Mouse (Mus musculus): ENCODE measurements at regions not wholly inside any gene's neighbourhood (a gene's known extent, or its start where the extent isn't known, plus 50 kb on each side); places are given as distances from the start of the nearest gene placed in this dataset.

DNA sequence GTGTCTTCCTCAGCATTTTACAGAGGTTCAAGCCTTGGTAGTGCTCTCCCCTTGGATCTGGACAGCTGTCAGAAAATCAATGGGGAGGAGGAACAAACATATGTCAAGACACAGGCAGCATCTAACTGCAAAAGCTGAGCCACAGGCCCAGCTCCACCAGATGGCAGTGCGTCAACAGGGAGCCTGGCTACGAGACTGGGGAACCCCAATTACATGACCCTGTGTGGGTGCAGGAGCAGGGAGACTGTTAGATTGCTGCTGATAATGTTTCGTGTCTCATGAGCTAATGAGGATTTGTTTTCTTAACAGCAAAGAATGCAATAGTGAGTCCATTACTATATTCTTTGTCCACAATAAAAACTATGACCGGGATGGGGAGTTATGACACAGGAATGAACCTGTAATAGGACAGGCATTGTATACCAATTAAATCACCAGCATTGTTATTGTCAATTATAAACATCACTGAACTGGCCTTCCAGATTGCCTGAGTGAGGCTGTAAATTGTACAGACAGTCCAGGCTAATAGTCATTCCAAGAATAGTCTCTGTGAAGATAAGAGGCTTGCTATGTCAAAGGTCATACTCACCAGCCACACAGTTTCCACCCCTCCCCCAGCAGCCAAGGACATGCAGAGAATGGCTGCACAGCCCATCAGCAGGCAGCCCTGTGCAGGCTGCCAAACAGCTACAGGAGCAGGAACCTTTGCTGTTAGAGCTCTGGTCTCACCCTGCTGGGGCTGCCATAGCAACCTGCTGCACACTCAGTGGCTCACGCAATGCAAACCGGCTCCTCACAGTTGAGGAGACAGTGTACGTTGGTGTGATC lies 58.8 kb upstream of the Barx2 start:
- H3K27me3 ChIP-seq (ENCODE audit: insufficient read depth, low read length): no peaks in the 10 kb centered on the region
- H3K9me3 ChIP-seq (ENCODE audit: low read length): no peaks in the 10 kb centered on the region; the same call in 1 of the 2 replicates
- H3K4me1 ChIP-seq (ENCODE audit: insufficient read depth, low read length): peaks cover 15% of the 10 kb centered on the region
- no peaks in the 10 kb centered on the region for H3K36me3 ChIP-seq (ENCODE audit: insufficient read depth, low read length)
- no peak overlapping the region for H3K4me3 ChIP-seq (ENCODE audit: low read length)
- ATAC-seq (ENCODE audit: low FRiP score, low TSS enrichment): peak; percentile 90
- peak overlapping the region; percentile 19; the same call in 1 of the 2 replicates for H3K4me2 ChIP-seq (replicated peaks; ENCODE audit: low read depth, low read length)
- H3K27ac ChIP-seq (ENCODE audit: low read length): no peak overlapping the region
- 16% methylated on average over 7 of the region's 7 CpGs for WGBS
- no peak overlapping the region for H3K9ac ChIP-seq (replicated peaks; ENCODE audit: low read length)

GRCm38 (mm10) chr9:31972629-31972993 lies 59.3 kb upstream of the Barx2 start:
- Histone ChIP-seq H3K27ac (ENCODE audit: low read length) (no peak overlapping the region), H3K36me3 (ENCODE audit: insufficient read depth, low read length) (no peaks in the 10 kb centered on the region), H3K27me3 (ENCODE audit: insufficient read depth, low read length) (no peaks in the 10 kb centered on the region), H3K4me1 (ENCODE audit: insufficient read depth, low read length) (peaks cover 15% of the 10 kb centered on the region), H3K4me2 (replicated peaks; ENCODE audit: low read depth, low read length) (peak overlapping the region; percentile 19; the same call in 1 of the 2 replicates), H3K9ac (replicated peaks; ENCODE audit: low read length) (no peak overlapping the region), H3K9me3 (ENCODE audit: low read length) (no peaks in the 10 kb centered on the region; the same call in 1 of the 2 replicates), H3K4me3 (ENCODE audit: low read length) (no peak overlapping the region)
- 61% methylated on average over 6 of the region's 6 CpGs for WGBS
- no peak for ATAC-seq (ENCODE audit: low FRiP score, low TSS enrichment)

- peaks cover 6% of the 10 kb centered on the region; the same call in 1 of the 2 replicates for H3K9me3 ChIP-seq (ENCODE audit: low read length)
- H3K4me3 ChIP-seq (ENCODE audit: low read length): no peak overlapping the region
- H3K4me1 ChIP-seq (ENCODE audit: insufficient read depth, low read length): peaks cover 15% of the 10 kb centered on the region
- WGBS: 44% methylated on average over 2 of the region's 2 CpGs
- H3K27me3 ChIP-seq (ENCODE audit: insufficient read depth, low read length): no peaks in the 10 kb centered on the region
- no peak overlapping the region for H3K9ac ChIP-seq (replicated peaks; ENCODE audit: low read length)
- no peak overlapping the region for H3K4me2 ChIP-seq (replicated peaks; ENCODE audit: low read depth, low read length)
- H3K27ac ChIP-seq (ENCODE audit: low read length): no peak overlapping the region
- no peak for ATAC-seq (ENCODE audit: low FRiP score, low TSS enrichment)
- H3K36me3 ChIP-seq (ENCODE audit: insufficient read depth, low read length): no peaks in the 10 kb centered on the region
Measured at GRCm38 (mm10) chr9:31976191-31976590, 62.9 kb upstream of the Barx2 start.

DNA sequence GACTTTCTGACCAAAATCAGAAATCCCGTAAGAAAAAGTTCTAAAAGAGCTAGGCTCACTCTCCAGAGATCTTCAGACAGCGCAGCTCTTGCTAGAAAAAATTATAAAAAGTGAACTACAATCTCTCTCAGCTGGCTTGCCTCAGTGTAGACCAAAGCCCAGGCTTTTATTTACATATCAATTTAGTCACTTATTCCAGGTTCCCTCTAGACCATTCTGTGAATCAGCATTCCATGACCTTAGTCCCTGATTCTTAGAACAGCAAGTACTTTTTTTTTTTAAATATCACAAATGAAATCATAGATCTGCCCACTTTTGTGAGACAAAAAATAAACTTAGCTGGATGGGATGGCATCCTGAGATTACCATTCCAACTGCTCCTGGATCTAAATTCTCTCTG lies 64.8 kb upstream of the Barx2 start:
- no peak overlapping the region for H3K9ac ChIP-seq (replicated peaks; ENCODE audit: low read length)
- H3K4me3 ChIP-seq (ENCODE audit: low read length): no peak overlapping the region
- H3K27ac ChIP-seq (ENCODE audit: low read length): no peak overlapping the region
- 92% methylated on average over 2 of the region's 2 CpGs for WGBS
- H3K4me1 ChIP-seq (ENCODE audit: insufficient read depth, low read length): no peaks in the 10 kb centered on the region
- H3K36me3 ChIP-seq (ENCODE audit: insufficient read depth, low read length): no peaks in the 10 kb centered on the region
- no peak overlapping the region for H3K4me2 ChIP-seq (replicated peaks; ENCODE audit: low read depth, low read length)
- peaks cover 6% of the 10 kb centered on the region; the same call in 1 of the 2 replicates for H3K9me3 ChIP-seq (ENCODE audit: low read length)
- H3K27me3 ChIP-seq (ENCODE audit: insufficient read depth, low read length): no peaks in the 10 kb centered on the region
- no peak for ATAC-seq (ENCODE audit: low FRiP score, low TSS enrichment)

DNA sequence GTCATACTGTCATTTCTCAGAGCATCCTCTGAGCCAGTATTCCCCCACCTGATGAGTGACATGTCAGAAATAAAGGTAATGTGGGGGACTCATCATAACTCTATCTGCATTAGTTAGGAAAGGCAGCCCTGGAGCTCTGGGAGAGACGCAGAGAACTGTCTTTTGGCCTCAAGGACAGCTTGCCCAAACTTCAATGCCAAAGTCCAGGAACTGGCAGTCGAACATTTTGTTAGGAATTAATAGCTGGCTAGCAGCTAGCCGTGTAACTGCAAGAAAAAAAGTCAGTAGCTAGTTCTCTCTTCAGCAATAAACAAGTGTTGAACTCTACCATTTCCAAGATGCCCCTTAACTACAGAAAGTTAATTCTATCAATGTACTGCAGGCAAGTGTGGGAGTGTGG lies 65.9 kb upstream of the Barx2 start:
- H3K9ac ChIP-seq (replicated peaks; ENCODE audit: low read length): no peak overlapping the region
- no peaks in the 10 kb centered on the region for H3K36me3 ChIP-seq (ENCODE audit: insufficient read depth, low read length)
- no peak for ATAC-seq (ENCODE audit: low FRiP score, low TSS enrichment)
- H3K9me3 ChIP-seq (ENCODE audit: low read length): peaks cover 6% of the 10 kb centered on the region; the same call in 1 of the 2 replicates
- no peak overlapping the region; the same call in 1 of the 2 replicates for H3K27ac ChIP-seq (ENCODE audit: low read length)
- no peaks in the 10 kb centered on the region for H3K27me3 ChIP-seq (ENCODE audit: insufficient read depth, low read length)
- H3K4me1 ChIP-seq (ENCODE audit: insufficient read depth, low read length): no peaks in the 10 kb centered on the region
- 80% methylated on average over 3 of the region's 3 CpGs for WGBS
- H3K4me2 ChIP-seq (replicated peaks; ENCODE audit: low read depth, low read length): no peak overlapping the region
- no peak overlapping the region for H3K4me3 ChIP-seq (ENCODE audit: low read length)

- 88% methylated on average over 5 of the region's 5 CpGs for WGBS
Measured at GRCm38 (mm10) chr9:31980459-31980858, 67.2 kb upstream of the Barx2 start.

DNA sequence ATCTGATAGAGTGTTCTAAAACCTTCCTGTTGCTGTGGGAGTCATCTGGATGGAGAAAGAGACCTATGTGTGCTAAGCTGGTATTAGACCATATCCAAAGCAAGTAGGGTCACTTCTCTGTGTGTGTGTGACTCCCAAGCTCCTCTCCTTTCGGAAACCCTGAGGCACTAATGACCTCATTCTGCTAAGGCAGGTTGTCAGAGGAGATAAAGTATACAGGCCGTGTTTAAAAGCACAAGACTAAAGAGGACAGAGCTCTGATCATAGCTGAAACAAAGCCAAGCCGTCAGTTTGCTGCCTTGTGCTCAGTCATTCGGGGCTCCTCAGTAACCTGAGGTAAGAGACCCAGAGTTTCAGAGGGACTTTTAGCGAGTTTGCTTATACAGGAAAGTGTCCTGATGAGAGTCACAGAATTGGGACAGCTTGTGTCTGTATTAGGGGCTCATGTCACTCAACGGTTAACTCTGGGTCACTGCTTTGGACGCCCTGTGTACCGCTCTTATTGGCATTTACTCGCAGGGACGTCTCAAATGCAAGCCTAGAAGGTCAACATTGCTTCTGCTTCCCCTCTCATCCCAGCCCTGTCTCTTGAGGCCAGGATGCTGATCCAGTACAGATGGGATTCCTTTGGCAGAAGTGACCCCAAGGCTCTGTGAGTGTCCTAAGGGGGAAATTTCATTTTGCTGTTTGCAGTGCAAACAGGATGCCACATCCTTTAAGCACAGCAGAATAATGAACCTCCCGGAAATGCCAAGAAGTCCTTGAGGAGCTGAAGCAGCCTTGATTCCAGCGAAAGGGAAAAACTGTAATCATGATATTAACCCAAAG lies 70.7 kb upstream of the Barx2 start:
- Histone ChIP-seq H3K27ac (ENCODE audit: low read length) (peak overlapping the region; percentile 31; the same call in 1 of the 2 replicates), H3K36me3 (ENCODE audit: insufficient read depth, low read length) (no peaks in the 10 kb centered on the region), H3K27me3 (ENCODE audit: insufficient read depth, low read length) (no peaks in the 10 kb centered on the region), H3K4me2 (replicated peaks; ENCODE audit: low read depth, low read length) (no peak overlapping the region), H3K9ac (replicated peaks; ENCODE audit: low read length) (no peak overlapping the region), H3K9me3 (ENCODE audit: low read length) (no peaks in the 10 kb centered on the region), H3K4me1 (ENCODE audit: insufficient read depth, low read length) (peaks cover 4% of the 10 kb centered on the region; the same call in 1 of the 2 replicates), H3K4me3 (ENCODE audit: low read length) (no peak overlapping the region)
- no peak for ATAC-seq (ENCODE audit: low FRiP score, low TSS enrichment)
- 52% methylated on average over 12 of the region's 12 CpGs for WGBS

More at GRCm38 (mm10) chr9:31980459-31980858, 67.2 kb upstream of the Barx2 start:
- Histone ChIP-seq H3K4me2 (replicated peaks; ENCODE audit: low read depth, low read length) (no peak overlapping the region), H3K9me3 (ENCODE audit: low read length) (peaks cover 6% of the 10 kb centered on the region; the same call in 1 of the 2 replicates), H3K9ac (replicated peaks; ENCODE audit: low read length) (no peak overlapping the region), H3K36me3 (ENCODE audit: insufficient read depth, low read length) (no peaks in the 10 kb centered on the region), H3K4me1 (ENCODE audit: insufficient read depth, low read length) (no peaks in the 10 kb centered on the region), H3K27ac (ENCODE audit: low read length) (no peak overlapping the region), H3K4me3 (ENCODE audit: low read length) (no peak overlapping the region), H3K27me3 (ENCODE audit: insufficient read depth, low read length) (no peaks in the 10 kb centered on the region)
- no peak for ATAC-seq (ENCODE audit: low FRiP score, low TSS enrichment)

GRCm38 (mm10) chr9:31988826-31989225 lies 75.6 kb upstream of the Barx2 start:
- ATAC-seq (ENCODE audit: low FRiP score, low TSS enrichment): no peak
- Histone ChIP-seq H3K4me2 (replicated peaks; ENCODE audit: low read depth, low read length) (no peak overlapping the region), H3K36me3 (ENCODE audit: insufficient read depth, low read length) (no peaks in the 10 kb centered on the region), H3K27me3 (ENCODE audit: insufficient read depth, low read length) (no peaks in the 10 kb centered on the region), H3K4me1 (ENCODE audit: insufficient read depth, low read length) (peaks cover 9% of the 10 kb centered on the region; the same call in 1 of the 2 replicates), H3K27ac (ENCODE audit: low read length) (no peak overlapping the region), H3K9me3 (ENCODE audit: low read length) (no peaks in the 10 kb centered on the region), H3K9ac (replicated peaks; ENCODE audit: low read length) (no peak overlapping the region), H3K4me3 (ENCODE audit: low read length) (no peak overlapping the region)
- WGBS: 57% methylated on average over 7 of the region's 7 CpGs

- H3K4me1 ChIP-seq (ENCODE audit: insufficient read depth, low read length): peaks cover 9% of the 10 kb centered on the region; the same call in 1 of the 2 replicates
- H3K4me3 ChIP-seq (ENCODE audit: low read length): no peak overlapping the region
- no peak overlapping the region for H3K4me2 ChIP-seq (replicated peaks; ENCODE audit: low read depth, low read length)
- no peak overlapping the region for H3K9ac ChIP-seq (replicated peaks; ENCODE audit: low read length)
- ATAC-seq (ENCODE audit: low FRiP score, low TSS enrichment): no peak
- no peak overlapping the region for H3K27ac ChIP-seq (ENCODE audit: low read length)
- H3K36me3 ChIP-seq (ENCODE audit: insufficient read depth, low read length): no peaks in the 10 kb centered on the region
- H3K9me3 ChIP-seq (ENCODE audit: low read length): no peaks in the 10 kb centered on the region
- no peaks in the 10 kb centered on the region for H3K27me3 ChIP-seq (ENCODE audit: insufficient read depth, low read length)
- 54% methylated on average over 17 of the region's 17 CpGs for WGBS
Measured at GRCm38 (mm10) chr9:31989581-31990360, 76.5 kb upstream of the Barx2 start.

All from kidney, embryonic 16.5 days (tissue).